Mouse (Mus musculus) retina, embryonic 14.5 days (tissue): ENCODE measurements around the gene Clip3.

ENCODE experiments used
- DNase-seq: peaks from one replicate; pipeline ENCODE4 v3.0.0-alpha.2; 2015; ENCODE audit warnings: low spot score

Clip3 gene

GRCm38 (mm10) chr7:30295103-30295502, 3.6 kb downstream of the Clip3 start:
- DNase-seq: no peak

- no peak for DNase-seq
Measured at GRCm38 (mm10) chr7:30296816-30297215, 5.3 kb downstream of the Clip3 start.

GRCm38 (mm10) chr7:30297266-30297665, 5.7 kb downstream of the Clip3 start:
- DNase-seq: no peak

- peak; percentile 66 for DNase-seq
Measured at GRCm38 (mm10) chr7:30300914-30301313, 9.4 kb downstream of the Clip3 start.

- no peak for DNase-seq
Measured at GRCm38 (mm10) chr7:30306083-30306779, 14.7 kb downstream of the Clip3 start.

- peak; percentile 95 for DNase-seq
Measured at GRCm38 (mm10) chr7:30308076-30309005, 16.8 kb downstream of the Clip3 start, which contains the start of gene Alkbh6. Gene Alkbh6, plus strand, starts transcription at chr7:30308717.

- DNase-seq: no peak
Measured at GRCm38 (mm10) chr7:30309395-30310129, 18.0 kb downstream of the Clip3 start.

GRCm38 (mm10) chr7:30310136-30310535, 18.6 kb downstream of the Clip3 start:
- no peak for DNase-seq

GRCm38 (mm10) chr7:30313666-30314320, 22.3 kb downstream of the Clip3 start:
- DNase-seq: no peak

GRCm38 (mm10) chr7:30314721-30315155, 23.2 kb downstream of the Clip3 start, which contains the start of gene Syne4:
Gene Syne4, plus strand, starts transcription at chr7:30314807.
- DNase-seq: peak; percentile 31

- no peak for DNase-seq
Measured at GRCm38 (mm10) chr7:30315559-30316529, 24.3 kb downstream of the Clip3 start.

- no peak for DNase-seq
Measured at GRCm38 (mm10) chr7:30318142-30318541, 26.6 kb downstream of the Clip3 start.

- DNase-seq: no peak
Measured at GRCm38 (mm10) chr7:30320946-30321345, 29.4 kb downstream of the Clip3 start.

- DNase-seq: peak; percentile 61
Measured at GRCm38 (mm10) chr7:30321539-30322284, 30.2 kb downstream of the Clip3 start, which contains the start of gene E130208F15Rik. Gene E130208F15Rik, plus strand, starts transcription at chr7:30321740.

- DNase-seq: peak; percentile 97
Measured at GRCm38 (mm10) chr7:30322285-30322667, 30.7 kb downstream of the Clip3 start.

GRCm38 (mm10) chr7:30322865-30323264, 31.3 kb downstream of the Clip3 start:
- peak; percentile 14 for DNase-seq

- no peak for DNase-seq
Measured at GRCm38 (mm10) chr7:30323795-30324194, 32.3 kb downstream of the Clip3 start, which contains the start of gene Sdhaf1. Gene Sdhaf1, minus strand, starts transcription at chr7:30323895.

GRCm38 (mm10) chr7:30324300-30324944, 32.9 kb downstream of the Clip3 start:
- DNase-seq: no peak

GRCm38 (mm10) chr7:30325364-30325763, 33.8 kb downstream of the Clip3 start:
- DNase-seq: peak; percentile 60
